Mouse (Mus musculus) stomach, embryonic 15.5 days (tissue): ENCODE measurements around the gene Eif2d. TPM values are rescaled to one million over a fixed set of nuclear protein-coding genes. Genes with fewer than 3 reads are reported as not detected.
"Not testable (repeated sequence)": the region's sequence is repeated elsewhere in the genome, so short reads cannot be mapped to it uniquely, and the experiment has no call there.

ENCODE experiments used
- ATAC-seq: fragments of 200-750 bp; cut with Nextera tagmentation; 2 replicates; pipeline ENCODE4 v1.8.0; 2017; ENCODE audit warnings: low read depth, moderate number of reproducible peaks, moderate TSS enrichment; ENCODE audit not compliant: insufficient read depth, low FRiP score
- H3K27ac ChIP-seq: fragments of 300-500 bp; sonication (generic); 2 replicates; pipeline ENCODE4 v1.5.1; 2015; ENCODE audit warnings: mild to moderate bottlenecking, inconsistent platforms
- H3K27me3 ChIP-seq: fragments of 300-500 bp; sonication (generic); replicated peaks from 2 replicates; pipeline ENCODE4 v1.6.1; 2015; ENCODE audit warnings: inconsistent platforms
- H3K36me3 ChIP-seq: fragments of 300-500 bp; sonication (generic); 2 replicates; pipeline ENCODE4 v1.6.1; 2015; ENCODE audit warnings: inconsistent platforms
- H3K4me1 ChIP-seq: fragments of 300-500 bp; sonication (generic); 2 replicates; pipeline ENCODE4 v1.6.1; 2015; ENCODE audit warnings: inconsistent platforms
- H3K4me2 ChIP-seq: fragments of 300-500 bp; sonication (generic); 2 replicates; pipeline ENCODE4 v1.6.1; 2015; ENCODE audit warnings: mild to moderate bottlenecking, inconsistent platforms
- H3K4me3 ChIP-seq: fragments of 300-500 bp; sonication (generic); replicated peaks from 2 replicates; pipeline ENCODE4 v1.5.1; 2015; ENCODE audit warnings: inconsistent platforms
- H3K9ac ChIP-seq: fragments of 300-500 bp; sonication (generic); 2 replicates; pipeline ENCODE4 v1.6.1; 2015; ENCODE audit warnings: inconsistent platforms
- H3K9me3 ChIP-seq: fragments of 300-500 bp; sonication (generic); 2 replicates; pipeline ENCODE4 v1.6.1; 2016; ENCODE audit warnings: inconsistent platforms
- WGBS: fragments of 180-500 bp; shearing (Covaris S2); methylation state at CpG from one replicate; pipeline ENCODE4 v1.1.7; 2015; 5-methylcytosine and 5-hydroxymethylcytosine counted together
- polyA plus RNA-seq: library from polyadenylated mRNA; unstranded; fragments of >200 nt; fragmentation: Nextera tagmentation; extraction: Ambion mirVana; gene quantifications from 2 replicates; pipeline ENCODE4 v1.2.1, GENCODE M21; 2015

The Eif2d gene
- polyA plus RNA-seq, 1 experiment from 2014 or later: 54.6 TPM

DNA sequence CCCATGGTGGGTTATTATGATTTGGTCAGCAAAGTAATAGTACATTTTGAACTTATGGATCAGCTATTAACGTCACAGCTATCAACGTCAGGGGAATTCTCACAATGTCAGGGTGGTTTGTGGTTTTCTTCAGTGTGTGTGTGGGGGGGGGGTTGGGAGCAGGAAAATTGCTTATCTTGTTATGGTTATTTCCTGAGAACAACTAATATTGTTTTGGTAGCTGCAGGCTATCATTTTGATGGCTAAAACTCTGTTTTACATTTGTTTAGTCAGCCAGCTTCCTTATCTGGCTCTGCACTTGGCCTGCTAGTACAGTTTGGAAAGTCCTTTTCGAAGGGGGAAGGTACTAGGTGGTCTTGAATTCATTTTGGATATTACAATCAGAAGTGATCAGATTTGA lies 7.8 kb upstream of the Eif2d start:
- not testable (repeated sequence) for ATAC-seq, H3K27me3 ChIP-seq, H3K4me1 ChIP-seq, H3K9ac ChIP-seq, H3K9me3 ChIP-seq, H3K36me3 ChIP-seq, H3K4me3 ChIP-seq, H3K4me2 ChIP-seq, H3K27ac ChIP-seq
- 79% methylated on average over 3 of the region's 3 CpGs for WGBS

DNA sequence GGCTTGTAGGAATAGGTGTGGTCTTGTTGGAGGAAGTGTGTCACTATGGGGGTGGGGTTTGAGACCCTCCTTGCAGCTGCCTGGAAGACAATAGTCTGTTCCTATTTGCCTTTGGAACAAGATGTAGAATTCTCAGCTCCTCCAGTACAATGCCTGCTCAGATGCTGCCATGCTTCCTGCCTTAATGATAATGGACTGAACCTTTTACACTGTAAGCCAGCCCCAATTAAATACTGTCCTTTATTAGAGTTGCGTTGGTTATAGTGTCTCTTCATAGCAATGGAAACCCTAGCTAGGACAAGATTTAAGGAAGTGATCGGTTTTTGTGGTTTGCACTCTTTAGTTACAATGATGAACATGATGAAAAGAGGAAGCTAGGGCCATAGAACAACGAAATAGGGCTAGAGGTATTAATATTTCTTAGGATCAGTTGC lies 6.8 kb upstream of the Eif2d start:
- 70% methylated on average over 3 of the region's 3 CpGs for WGBS
- Histone ChIP-seq H3K36me3 (no peaks in the 10 kb centered on the region), H3K27ac (no peak overlapping the region), H3K4me3 (no peak overlapping the region), H3K27me3 (no peaks in the 10 kb centered on the region), H3K4me1 (no peaks in the 10 kb centered on the region), H3K4me2 (no peak overlapping the region), H3K9ac (no peak overlapping the region), H3K9me3 (no peaks in the 10 kb centered on the region)
- no peak for ATAC-seq

DNA sequence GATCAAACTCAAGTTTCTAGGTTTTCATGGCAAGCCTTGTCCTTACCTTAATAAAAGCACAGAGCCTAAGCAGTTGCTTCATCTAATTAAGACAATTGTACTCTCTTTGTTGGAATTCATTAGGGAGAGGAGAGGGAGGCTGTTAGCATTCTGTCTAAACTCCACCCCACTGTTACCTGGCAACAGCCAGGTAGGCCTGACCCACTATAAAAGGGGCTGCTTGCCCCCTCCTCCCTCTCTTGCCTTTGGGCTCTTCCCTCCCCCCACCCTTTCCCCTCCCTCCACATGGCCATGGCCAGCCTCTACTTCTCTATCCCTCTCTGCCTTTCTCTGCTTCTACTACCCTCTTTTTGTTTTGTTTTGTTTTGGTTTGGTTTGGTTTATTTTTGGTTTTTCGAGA lies 3.5 kb upstream of the Eif2d start:
- H3K4me3 ChIP-seq: no peak overlapping the region
- no peaks in the 10 kb centered on the region for H3K9me3 ChIP-seq
- H3K27ac ChIP-seq: no peak overlapping the region
- H3K4me1 ChIP-seq: peaks cover 5% of the 10 kb centered on the region; the same call in 1 of the 2 replicates
- no peaks in the 10 kb centered on the region for H3K36me3 ChIP-seq
- WGBS: 76% methylated on average over 1 of the region's 1 CpGs
- ATAC-seq: no peak
- H3K9ac ChIP-seq: no peak overlapping the region
- no peak overlapping the region for H3K4me2 ChIP-seq
- no peaks in the 10 kb centered on the region for H3K27me3 ChIP-seq

DNA sequence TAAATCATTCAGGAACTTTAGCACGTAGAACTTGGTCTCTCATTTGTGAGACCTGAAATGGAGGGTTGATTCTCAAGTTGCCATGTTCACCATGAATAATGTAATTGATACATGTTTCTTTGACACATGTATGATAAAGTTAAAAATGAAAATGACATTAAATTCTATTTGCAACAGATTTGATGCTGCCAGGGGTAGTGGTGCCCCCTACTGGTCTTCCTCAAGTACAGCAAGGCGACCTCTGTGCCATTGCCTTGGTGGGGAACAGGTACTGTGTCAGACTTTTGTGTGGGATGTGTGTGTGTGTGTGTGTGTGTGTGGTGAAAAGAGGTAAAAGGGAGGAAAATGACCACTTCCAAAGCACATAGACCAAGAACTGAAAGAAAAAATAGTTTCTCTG lies 2.5 kb downstream of the Eif2d start:
- H3K4me1 ChIP-seq: peaks cover 5% of the 10 kb centered on the region; the same call in 1 of the 2 replicates
- no peak overlapping the region for H3K4me2 ChIP-seq
- ATAC-seq: no peak
- peaks cover 15% of the 10 kb centered on the region; the same call in 1 of the 2 replicates for H3K36me3 ChIP-seq
- H3K4me3 ChIP-seq: no peak overlapping the region
- no peak overlapping the region for H3K27ac ChIP-seq
- H3K9ac ChIP-seq: no peak overlapping the region
- no peaks in the 10 kb centered on the region for H3K27me3 ChIP-seq
- WGBS: 57% methylated on average over 2 of the region's 2 CpGs
- H3K9me3 ChIP-seq: no peaks in the 10 kb centered on the region

DNA sequence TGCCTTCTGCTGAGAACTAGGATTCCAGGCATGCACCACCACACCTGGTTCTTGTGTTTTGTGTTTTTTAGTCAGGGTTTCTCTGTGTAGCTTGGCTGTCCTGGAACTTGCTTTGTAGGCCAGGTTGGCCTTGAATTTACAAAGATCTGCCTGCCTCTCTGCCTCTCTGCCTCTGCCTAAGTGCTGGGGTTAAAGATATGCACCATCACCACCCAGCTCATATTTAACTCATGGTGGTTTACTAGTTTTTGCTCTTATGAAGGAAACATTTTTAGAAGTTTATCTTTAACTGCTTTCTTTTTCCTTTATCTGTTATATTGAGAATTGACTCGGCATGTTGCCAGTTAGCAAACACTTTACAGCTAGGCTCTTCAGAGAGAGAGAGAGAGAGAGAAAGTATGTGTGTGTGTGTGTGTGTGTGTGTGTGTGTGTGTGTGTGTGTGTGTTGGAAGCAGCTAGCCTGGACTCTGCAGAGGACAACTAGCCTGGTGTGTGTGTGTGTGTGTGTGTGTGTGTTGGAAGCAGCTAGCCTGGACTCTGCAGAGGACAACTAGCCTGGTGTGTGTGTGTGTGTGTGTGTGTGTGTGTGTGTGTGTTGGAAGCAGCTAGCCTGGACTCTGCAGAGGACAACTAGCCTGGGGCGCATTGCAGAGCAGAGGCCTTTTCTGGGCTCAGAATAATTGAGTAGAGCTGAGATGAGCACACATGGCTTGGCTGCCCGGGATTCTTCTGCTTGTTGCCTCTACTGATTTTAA lies 6.8 kb downstream of the Eif2d start:
- H3K9me3 ChIP-seq, ATAC-seq, H3K27me3 ChIP-seq, H3K9ac ChIP-seq, H3K4me2 ChIP-seq, H3K27ac ChIP-seq, H3K4me3 ChIP-seq, H3K4me1 ChIP-seq: not testable (repeated sequence)
- peaks cover 40% of the 10 kb centered on the region for H3K36me3 ChIP-seq
- 79% methylated on average over 3 of the region's 3 CpGs for WGBS

DNA sequence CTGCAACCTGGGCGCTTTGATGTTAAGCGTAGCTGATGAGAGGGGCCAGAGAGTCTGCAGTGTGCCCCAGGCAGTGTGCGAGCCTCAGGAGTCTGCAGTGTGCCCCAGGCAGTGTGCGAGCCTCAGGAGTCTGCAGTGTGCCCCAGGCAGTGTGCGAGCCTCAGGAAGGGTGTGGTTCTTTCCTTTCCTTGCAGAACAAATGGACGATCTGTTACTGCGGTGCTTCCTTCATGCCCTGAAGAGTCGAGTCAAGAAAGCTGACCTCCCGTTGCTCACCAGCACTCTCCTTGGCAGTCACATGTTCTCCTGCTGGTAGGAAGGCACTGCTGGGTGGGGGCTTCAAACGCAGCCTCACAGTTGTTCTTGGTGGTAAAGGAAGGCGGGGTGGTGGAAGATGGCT lies 8.1 kb downstream of the Eif2d start:
- H3K4me1 ChIP-seq: no peaks in the 10 kb centered on the region
- H3K4me2 ChIP-seq: no peak overlapping the region
- H3K36me3 ChIP-seq: peaks cover 49% of the 10 kb centered on the region
- no peak overlapping the region for H3K9ac ChIP-seq
- ATAC-seq: no peak
- 77% methylated on average over 11 of the region's 11 CpGs for WGBS
- no peak overlapping the region for H3K27ac ChIP-seq
- H3K9me3 ChIP-seq: no peaks in the 10 kb centered on the region
- H3K4me3 ChIP-seq: no peak overlapping the region
- H3K27me3 ChIP-seq: no peaks in the 10 kb centered on the region

DNA sequence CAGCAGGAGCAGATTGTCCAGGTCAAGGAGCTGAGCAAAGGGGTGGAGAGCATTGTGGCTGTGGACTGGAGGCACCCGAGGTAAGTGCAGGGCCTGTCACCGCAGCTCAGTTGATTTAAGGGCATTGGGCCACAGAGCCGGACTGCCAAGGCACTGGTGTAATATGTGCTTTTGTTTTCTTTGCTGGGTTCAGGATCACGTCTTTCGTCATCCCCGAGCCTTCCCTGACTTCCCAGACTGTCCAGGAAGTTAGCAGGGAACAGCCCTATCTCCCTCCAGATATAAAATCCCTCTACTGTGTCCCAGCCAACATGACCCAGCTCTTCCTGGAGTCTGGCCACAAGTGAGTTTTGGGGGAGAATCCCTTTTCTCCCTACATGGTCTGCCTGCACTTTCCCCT lies 11.4 kb downstream of the Eif2d start:
- Histone ChIP-seq H3K27me3 (no peaks in the 10 kb centered on the region), H3K36me3 (peaks cover 62% of the 10 kb centered on the region), H3K27ac (no peak overlapping the region), H3K9me3 (no peaks in the 10 kb centered on the region), H3K9ac (no peak overlapping the region), H3K4me3 (no peak overlapping the region), H3K4me1 (no peaks in the 10 kb centered on the region), H3K4me2 (no peak overlapping the region)
- ATAC-seq: no peak
- 81% methylated on average over 6 of the region's 6 CpGs for WGBS

DNA sequence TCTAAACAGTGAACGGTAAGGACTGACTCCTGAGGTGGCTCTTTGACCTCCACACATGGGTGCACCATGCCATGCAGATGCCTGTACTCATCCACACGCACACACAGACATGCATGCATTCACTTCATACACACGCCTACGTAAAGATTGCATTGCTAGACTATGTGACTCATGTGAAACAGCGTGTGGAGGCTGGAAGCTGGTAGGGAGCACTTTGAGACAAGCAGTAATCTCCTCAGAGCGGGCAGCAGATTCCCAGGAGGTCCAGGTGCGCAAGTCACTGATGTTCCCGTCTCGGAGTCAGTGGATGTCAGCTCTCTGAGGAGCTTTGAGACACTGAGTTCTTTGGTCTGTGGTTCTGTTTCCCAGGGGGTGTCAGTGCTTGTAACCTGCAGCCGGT lies 14.6 kb downstream of the Eif2d start:
- Histone ChIP-seq H3K9me3 (no peaks in the 10 kb centered on the region), H3K27ac (no peak overlapping the region), H3K36me3 (peaks cover 67% of the 10 kb centered on the region), H3K4me1 (no peaks in the 10 kb centered on the region), H3K4me3 (no peak overlapping the region), H3K27me3 (no peaks in the 10 kb centered on the region), H3K4me2 (no peak overlapping the region), H3K9ac (no peak overlapping the region)
- WGBS: 91% methylated on average over 10 of the region's 10 CpGs
- ATAC-seq: no peak

DNA sequence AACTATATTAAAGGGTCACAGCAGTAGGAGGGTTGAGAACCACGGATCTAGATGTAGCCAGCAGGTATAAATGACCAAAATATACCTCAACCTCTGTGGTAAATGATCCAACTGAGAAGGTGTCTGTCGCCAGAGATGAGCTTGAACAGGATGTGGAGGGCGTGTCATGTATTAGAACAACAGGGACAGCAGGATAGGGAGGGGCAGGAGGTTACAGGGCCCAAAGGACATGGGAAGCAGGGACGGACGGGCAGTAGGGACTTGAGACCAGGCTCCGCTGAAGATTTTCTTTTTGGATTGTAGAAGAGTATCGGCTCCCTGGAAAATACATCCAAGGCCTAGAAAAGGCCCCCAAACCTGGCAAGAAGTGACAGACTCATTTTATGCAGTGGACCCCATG lies 20.0 kb downstream of the Eif2d start:
- Histone ChIP-seq H3K9me3 (no peaks in the 10 kb centered on the region), H3K9ac (no peak overlapping the region), H3K36me3 (peaks cover 53% of the 10 kb centered on the region), H3K4me1 (no peaks in the 10 kb centered on the region), H3K4me2 (no peak overlapping the region), H3K27ac (no peak overlapping the region), H3K27me3 (no peaks in the 10 kb centered on the region), H3K4me3 (no peak overlapping the region)
- ATAC-seq: no peak
- WGBS: 87% methylated on average over 7 of the region's 7 CpGs

DNA sequence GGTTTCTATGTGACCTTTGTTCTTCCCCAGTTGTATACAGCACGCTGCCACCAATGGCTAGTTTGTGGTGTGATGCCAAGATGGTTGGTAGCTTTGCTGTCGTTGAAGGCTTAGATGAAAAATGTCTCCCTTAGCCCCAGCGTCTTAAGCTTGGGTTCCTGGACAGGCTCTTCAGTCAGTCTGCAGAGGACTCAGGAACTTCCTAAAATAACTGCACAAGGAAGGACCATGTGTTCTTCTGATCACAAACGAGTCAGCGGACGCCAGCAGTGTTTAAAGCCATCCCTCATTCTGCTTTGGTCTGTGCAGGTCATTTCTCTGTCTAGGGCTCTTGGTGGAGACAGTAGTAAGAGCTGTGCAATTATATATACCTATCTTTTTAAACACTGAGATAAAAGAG lies 20.8 kb downstream of the Eif2d start:
- Histone ChIP-seq H3K9ac (no peak overlapping the region), H3K36me3 (peaks cover 45% of the 10 kb centered on the region; the same call in 1 of the 2 replicates), H3K9me3 (no peaks in the 10 kb centered on the region), H3K27me3 (no peaks in the 10 kb centered on the region), H3K27ac (no peak overlapping the region), H3K4me1 (no peaks in the 10 kb centered on the region), H3K4me2 (no peak overlapping the region), H3K4me3 (no peak overlapping the region)
- 59% methylated on average over 6 of the region's 6 CpGs for WGBS
- ATAC-seq: no peak

DNA sequence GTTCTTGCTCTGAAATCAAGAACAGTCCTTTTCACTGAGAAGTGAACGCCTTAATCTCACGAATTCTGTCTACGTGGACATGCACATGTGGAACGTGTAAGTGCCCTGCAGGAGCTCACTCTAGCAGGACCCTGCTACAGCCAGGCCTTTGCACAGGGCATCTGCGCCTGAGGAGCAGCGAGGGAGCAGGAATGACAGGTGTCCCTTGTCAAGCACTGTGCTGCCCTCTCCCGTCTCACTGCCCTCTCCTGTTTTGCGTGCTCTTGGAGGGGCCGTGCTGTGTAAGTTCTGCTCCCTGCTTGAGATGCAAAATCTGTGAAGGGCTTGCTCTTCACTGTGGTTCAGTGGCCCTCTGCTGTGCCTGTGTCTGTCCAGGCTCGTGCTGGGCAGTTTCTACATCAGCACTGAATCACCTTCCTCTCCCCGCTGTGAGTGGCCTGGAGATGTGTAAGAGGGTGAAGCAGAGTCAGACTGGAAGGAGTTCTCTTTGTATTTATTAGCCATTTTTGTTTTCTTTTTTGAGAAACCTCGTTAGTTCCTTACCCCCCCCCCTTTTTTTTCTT lies 21.4 kb downstream of the Eif2d start:
- no peaks in the 10 kb centered on the region for H3K27me3 ChIP-seq
- H3K4me2 ChIP-seq: no peak overlapping the region
- WGBS: 63% methylated on average over 12 of the region's 12 CpGs
- no peak for ATAC-seq
- H3K4me3 ChIP-seq: no peak overlapping the region
- no peaks in the 10 kb centered on the region for H3K4me1 ChIP-seq
- no peak overlapping the region for H3K27ac ChIP-seq
- peaks cover 43% of the 10 kb centered on the region; the same call in 1 of the 2 replicates for H3K36me3 ChIP-seq
- no peak overlapping the region for H3K9ac ChIP-seq
- no peaks in the 10 kb centered on the region for H3K9me3 ChIP-seq

DNA sequence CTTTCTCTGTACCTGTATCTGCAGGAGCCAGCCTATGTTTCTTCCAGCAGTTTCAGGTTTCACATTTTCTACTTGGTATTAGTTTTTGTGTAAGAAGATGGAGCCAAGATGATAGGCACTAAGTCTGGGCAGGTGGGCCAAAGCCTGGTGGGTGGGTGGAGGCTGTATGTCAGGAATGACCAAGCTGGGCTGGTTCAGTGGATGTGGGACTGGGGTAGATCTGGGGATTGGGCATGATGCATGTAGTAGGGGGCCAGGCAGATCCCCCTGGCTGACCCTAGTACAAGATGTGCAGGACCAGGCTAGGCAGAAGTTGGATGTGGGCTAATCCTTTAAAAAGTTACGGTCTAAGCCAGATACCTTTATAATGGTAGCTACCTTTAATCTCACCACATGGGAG lies 22.2 kb downstream of the Eif2d start:
- Histone ChIP-seq H3K27me3 (no peaks in the 10 kb centered on the region), H3K9ac (no peak overlapping the region), H3K36me3 (peaks cover 47% of the 10 kb centered on the region; the same call in 1 of the 2 replicates), H3K4me2 (no peak overlapping the region), H3K4me1 (no peaks in the 10 kb centered on the region), H3K4me3 (no peak overlapping the region), H3K9me3 (no peaks in the 10 kb centered on the region), H3K27ac (no peak overlapping the region)
- no peak for ATAC-seq
- WGBS: 96% methylated on average over 1 of the region's 1 CpGs
